Mouse (Mus musculus): ENCODE measurements around the gene Pfdn6. TPM values are rescaled to one million over a fixed set of nuclear protein-coding genes. Genes with fewer than 3 reads are reported as not detected.
A peak's percentile ranks its signal among the peaks of the same experiment; 100 is the strongest.

Gene Pfdn6
- total RNA-seq, 2 experiments from 2014 or later, result 65.3 to 67.0 TPM

- DNase-seq, result no peak
Measured at GRCm38 (mm10) chr17:33931947-33932346, 8.2 kb downstream of the Pfdn6 start.

DNA sequence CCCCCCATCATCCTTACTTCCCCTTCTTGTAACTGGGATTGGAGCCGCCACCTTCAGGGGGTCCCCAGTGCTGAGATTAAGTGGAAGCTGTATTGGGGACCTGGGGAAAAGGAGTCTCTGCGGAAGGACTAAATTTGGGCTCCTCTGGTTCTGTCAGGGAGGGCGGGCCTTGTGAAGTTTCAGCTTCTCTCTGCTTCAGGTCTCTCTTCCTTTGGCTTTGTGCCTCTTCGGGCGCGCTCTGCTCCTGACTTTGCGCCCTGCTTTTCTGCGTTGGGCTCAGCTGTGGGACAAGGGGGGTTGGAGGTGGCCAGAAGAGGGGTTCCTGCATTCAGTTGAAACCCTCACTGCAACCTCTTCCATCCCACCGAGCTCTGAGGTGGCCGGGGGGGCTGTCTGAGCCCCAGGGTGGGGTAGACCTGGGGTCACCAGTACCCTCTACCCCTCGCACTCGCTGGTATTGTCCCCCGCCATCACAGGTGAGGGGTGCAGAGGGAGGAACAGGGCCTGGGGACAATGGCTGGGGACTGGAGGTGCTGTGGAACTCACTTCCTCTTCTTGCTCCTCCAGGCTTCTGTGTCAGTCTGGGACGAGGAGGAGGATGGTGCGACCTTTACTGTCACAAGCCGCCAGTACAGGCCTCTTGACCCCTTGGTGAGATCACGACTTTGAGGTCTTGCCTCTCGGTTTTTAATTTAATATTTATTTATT, 8.8 kb downstream of the Pfdn6 start:
- no peak for DNase-seq

- no peak for DNase-seq
Measured at GRCm38 (mm10) chr17:33930280-33931158, 9.6 kb downstream of the Pfdn6 start.

- peak; percentile 95 for DNase-seq
Measured at GRCm38 (mm10) chr17:33929371-33930279, 10.5 kb downstream of the Pfdn6 start, which contains the start of gene Rgl2. Gene Rgl2, plus strand, starts transcription at chr17:33929543.

DNA sequence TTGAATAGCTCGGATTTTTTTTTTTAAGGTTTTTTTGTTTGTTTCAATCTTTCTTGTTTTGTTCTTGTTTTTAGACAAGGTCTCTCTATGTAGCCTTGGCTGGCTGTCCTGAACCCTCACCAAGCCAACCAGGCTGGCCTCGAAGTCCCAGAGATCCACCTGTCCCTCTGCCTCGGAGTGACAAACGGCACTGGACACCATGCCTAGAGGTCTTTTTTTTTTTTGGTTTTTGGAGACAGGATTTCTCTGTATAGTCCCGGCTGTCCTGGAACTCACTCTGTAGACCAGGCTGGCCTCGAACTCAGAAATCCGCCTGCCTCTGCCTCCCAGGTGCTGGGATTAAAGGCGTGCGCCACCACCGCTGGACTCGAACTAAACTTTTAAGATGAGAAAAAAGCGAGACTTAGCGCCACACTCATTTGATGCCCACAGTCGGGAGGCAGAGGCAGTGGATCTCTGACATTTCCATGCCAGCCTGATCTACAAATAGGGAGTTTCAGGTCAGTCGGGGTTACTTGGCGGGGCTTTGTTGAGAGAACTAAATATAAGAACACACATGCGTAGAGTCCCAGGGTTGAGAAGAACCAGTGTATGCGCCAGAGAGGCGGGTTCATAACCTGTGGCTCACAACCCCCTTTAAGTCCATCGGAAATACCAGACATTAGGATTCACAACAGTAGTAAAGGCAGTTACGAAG, 11.7 kb downstream of the Pfdn6 start:
- DNase-seq, result no peak

- DNase-seq, result no peak
Measured at GRCm38 (mm10) chr17:33926207-33926932, 13.8 kb downstream of the Pfdn6 start.

GRCm38 (mm10) chr17:33925406-33926116, 14.6 kb downstream of the Pfdn6 start:
- no peak for DNase-seq

DNA sequence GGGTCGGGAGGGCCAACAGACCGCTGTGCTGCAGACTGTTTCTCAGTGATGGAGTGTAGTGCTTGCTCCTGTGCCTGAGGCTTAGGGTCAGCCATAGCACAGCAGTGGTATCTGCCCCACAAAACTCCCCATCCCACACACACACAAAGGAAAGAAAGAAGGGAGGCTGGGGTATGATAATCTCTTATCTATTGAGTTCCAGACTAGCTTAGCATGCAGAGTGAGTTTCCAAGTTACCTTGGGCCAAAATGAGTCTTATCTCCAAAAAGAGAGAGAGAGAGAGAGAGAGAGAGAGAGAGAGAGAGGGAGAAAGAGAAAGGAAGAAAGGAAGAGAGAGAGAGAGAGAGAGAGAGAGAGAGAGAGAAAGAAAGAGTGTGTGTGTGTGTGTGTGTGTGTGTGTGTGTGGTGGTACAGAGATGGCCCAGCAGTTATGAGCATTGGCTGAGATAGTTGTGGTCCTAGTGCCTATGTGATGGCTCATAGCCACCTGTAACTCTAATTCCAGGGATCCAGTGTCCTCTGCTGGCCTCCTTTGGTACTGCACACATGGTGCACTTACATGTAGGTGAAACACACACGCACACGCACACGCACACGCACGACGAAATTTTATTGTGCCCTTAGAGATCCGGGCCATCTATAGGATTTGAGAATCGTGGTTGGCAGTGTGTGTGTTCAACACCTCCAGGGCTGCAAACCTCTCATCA, 15.4 kb downstream of the Pfdn6 start:
- peak; percentile 43 for DNase-seq

- no peak for DNase-seq
Measured at GRCm38 (mm10) chr17:33921361-33921760, 18.8 kb downstream of the Pfdn6 start.

DNA sequence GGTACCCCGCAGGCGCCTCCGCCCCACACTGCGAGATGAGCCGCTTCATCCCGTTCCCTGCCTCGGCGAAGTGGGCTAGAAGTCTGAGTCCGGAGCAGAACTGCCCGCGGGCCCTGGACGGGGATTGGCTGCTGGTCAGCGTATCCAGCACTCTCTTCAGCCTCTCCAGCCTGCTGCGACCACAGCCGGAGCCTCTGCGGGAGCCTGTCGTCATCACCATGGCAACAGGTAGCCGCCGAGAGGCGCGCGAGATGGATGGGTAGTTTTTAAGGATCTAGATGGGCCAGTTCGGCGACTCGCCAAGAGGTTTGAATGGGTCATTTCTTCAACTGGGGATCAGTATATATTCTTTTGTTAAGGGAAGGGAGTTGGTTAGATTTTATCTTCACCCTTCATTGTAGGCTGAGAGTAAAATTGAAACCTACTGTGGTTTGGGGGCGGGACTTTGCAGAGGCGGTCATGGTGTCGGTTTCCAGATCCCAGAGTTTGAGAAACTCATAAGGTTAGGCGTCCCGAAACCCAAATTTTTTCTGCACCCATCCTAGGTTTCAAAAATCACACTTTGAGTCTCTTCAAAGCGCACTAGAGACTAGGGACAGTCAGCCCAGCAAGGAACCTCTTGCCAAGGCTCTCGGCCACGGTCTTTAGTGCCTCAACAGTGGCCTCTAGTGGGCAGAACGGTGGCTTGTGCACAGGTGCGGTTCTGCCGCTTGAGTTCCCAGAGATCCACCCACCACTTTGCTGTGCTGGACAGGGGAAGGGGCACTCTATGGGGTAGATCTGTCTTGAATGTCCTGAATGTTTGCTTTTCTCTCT, 19.7 kb downstream of the Pfdn6 start:
- peak; percentile 84 for DNase-seq

GRCm38 (mm10) chr17:33919351-33920281, 20.5 kb downstream of the Pfdn6 start:
- peak; percentile 55 for DNase-seq

GRCm38 (mm10) chr17:33918293-33919203, 21.6 kb downstream of the Pfdn6 start:
- no peak for DNase-seq

DNA sequence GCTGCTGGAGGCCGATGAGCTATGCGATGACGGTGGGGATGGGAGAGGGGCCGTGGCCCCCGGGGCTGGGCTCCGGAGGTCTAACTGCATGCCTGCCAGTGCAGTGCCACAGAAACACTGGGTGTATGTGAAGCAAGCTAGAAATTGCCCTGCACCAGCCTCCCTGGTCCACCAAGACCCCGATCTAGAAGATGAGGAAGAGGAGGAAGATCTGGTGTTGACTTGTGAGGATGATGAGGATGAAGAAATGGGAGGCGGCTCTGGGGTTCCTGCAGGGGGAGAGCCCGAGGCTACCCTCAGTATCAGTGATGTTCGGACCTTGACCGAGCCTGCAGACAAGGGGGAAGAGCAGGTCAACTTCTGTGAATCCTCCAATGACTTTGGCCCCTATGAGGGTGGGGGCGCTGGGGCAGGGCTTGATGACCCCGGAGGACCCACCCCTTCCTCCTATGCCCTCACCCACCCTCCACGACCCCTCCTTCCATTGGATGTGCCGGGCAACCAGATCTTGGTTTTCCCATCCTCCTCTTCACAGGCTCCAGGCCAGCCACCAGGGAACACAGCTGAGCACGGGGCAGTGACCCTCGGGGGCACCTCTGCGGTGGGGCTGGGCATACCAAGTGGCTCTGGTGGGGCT, 22.4 kb downstream of the Pfdn6 start:
- DNase-seq, result no peak

DNA sequence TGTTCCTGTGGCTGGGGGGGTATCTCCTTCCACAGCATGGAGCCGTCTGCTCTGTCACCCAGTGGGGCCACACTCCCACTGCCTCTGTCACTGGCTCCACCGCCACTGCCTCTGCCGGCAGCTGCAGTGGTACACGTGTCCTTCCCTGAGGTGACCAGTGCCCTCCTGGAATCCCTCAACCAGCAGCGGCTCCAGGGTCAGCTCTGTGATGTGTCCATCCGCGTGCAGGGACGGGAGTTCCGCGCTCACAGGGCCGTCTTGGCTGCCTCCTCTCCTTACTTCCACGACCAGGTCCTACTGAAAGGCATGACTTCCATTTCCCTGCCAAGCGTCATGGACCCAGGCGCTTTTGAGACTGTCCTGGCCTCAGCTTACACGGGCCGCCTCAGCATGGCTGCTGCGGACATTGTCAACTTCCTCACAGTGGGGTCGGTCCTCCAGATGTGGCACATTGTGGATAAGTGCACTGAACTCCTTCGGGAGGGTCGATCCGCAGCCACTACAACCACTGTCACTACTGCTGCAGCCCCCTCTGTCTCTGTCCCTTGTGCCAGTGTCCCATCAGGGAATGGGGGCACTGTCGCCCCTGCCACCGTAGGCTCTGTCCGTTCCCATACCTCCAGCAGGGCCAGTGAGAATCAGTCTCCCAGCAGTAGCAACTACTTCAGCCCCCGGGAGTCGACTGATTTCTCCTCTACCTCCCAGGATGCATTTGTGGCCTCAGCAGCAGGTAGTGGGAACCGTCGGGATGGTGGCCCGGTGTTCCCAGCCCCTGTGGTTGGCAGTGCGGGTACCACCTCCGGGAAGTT, 23.1 kb downstream of the Pfdn6 start:
- DNase-seq, result no peak

GRCm38 (mm10) chr17:33916294-33916693, 23.8 kb downstream of the Pfdn6 start:
- DNase-seq, result no peak

All from gastrocnemius, postnatal 10 days (tissue).